Mouse (Mus musculus) cerebellum, adult 9-10 months (tissue): Measurements from ENCODE around the gene Mfsd7a.
A peak's percentile ranks its signal among the peaks of the same experiment; 100 is the strongest.
"Not testable (repeated sequence)": the region's sequence is repeated elsewhere in the genome, so short reads cannot be mapped to it uniquely, and the experiment has no call there.

Experiments used
- DNase-seq: peaks from one replicate; pipeline ENCODE4 v3.0.0; 2022

The Mfsd7a gene

GRCm38 (mm10) chr5:108448785-108449668 is at the start of gene Mfsd7a:
TSS of gene Mfsd7a (minus strand) at chr5:108448891.
- no peak for DNase-seq

- not testable (repeated sequence) for DNase-seq
Observed at GRCm38 (mm10) chr5:108486148-108486547, 37.5 kb upstream of the Mfsd7a start.

- peak; percentile 64 for DNase-seq
Observed at GRCm38 (mm10) chr5:108485239-108485638, 36.5 kb upstream of the Mfsd7a start.

GRCm38 (mm10) chr5:108483006-108483405 is 34.3 kb upstream of the Mfsd7a start:
- no peak for DNase-seq

- DNase-seq: no peak
Observed at GRCm38 (mm10) chr5:108475977-108476376, 27.3 kb upstream of the Mfsd7a start.

GRCm38 (mm10) chr5:108473737-108474136 is 25.0 kb upstream of the Mfsd7a start:
- DNase-seq: no peak

- DNase-seq: no peak
Observed at GRCm38 (mm10) chr5:108469617-108470016, 20.9 kb upstream of the Mfsd7a start.

GRCm38 (mm10) chr5:108466647-108467046 is 18.0 kb upstream of the Mfsd7a start:
- DNase-seq: no peak

GRCm38 (mm10) chr5:108465131-108465891 is 16.6 kb upstream of the Mfsd7a start:
- DNase-seq: no peak

- no peak for DNase-seq
Observed at GRCm38 (mm10) chr5:108462446-108462845, 13.8 kb upstream of the Mfsd7a start.

- DNase-seq: peak; percentile 99
Observed at GRCm38 (mm10) chr5:108461082-108462065, 12.7 kb upstream of the Mfsd7a start, which contains the start of gene Pcgf3. TSS of gene Pcgf3 (plus strand) at chr5:108461232.

- DNase-seq: no peak
Observed at GRCm38 (mm10) chr5:108460461-108460860, 11.8 kb upstream of the Mfsd7a start.

- DNase-seq: no peak
Observed at GRCm38 (mm10) chr5:108458706-108459105, 10.0 kb upstream of the Mfsd7a start.

- DNase-seq: no peak
Observed at GRCm38 (mm10) chr5:108454094-108454493, 5.4 kb upstream of the Mfsd7a start.

- no peak for DNase-seq
Observed at GRCm38 (mm10) chr5:108452422-108452821, 3.7 kb upstream of the Mfsd7a start.

GRCm38 (mm10) chr5:108451611-108452010 is 2.9 kb upstream of the Mfsd7a start:
- no peak for DNase-seq

- no peak for DNase-seq
Observed at GRCm38 (mm10) chr5:108450837-108451540, 2.3 kb upstream of the Mfsd7a start.

GRCm38 (mm10) chr5:108447857-108448256 is 834 bp downstream of the Mfsd7a start:
- DNase-seq: no peak

- DNase-seq: no peak
Observed at GRCm38 (mm10) chr5:108446973-108447372, 1.7 kb downstream of the Mfsd7a start.

GRCm38 (mm10) chr5:108436101-108436500 is 12.6 kb downstream of the Mfsd7a start:
- DNase-seq: no peak

- peak; percentile 96 for DNase-seq
Observed at GRCm38 (mm10) chr5:108433804-108434587, 14.7 kb downstream of the Mfsd7a start, which contains the start of gene Atp5k. TSS of gene Atp5k (minus strand) at chr5:108434448.
